Mouse (Mus musculus): Measurements from ENCODE around the gene Capn12. TPM values are rescaled to one million over a fixed set of nuclear protein-coding genes. Genes with fewer than 3 reads are reported as not detected.

Gene Capn12
- polyA plus RNA-seq, 1 experiment from 2014 or later, result 0.12 TPM

GRCm38 (mm10) chr7:28923865-28924291, 42.7 kb downstream of the Capn12 start:
- 42% methylated on average over 4 of the region's 4 CpGs for WGBS (ENCODE audit: insufficient replicate concordance)
- no peaks in the 10 kb centered on the region for H3K27me3 ChIP-seq (replicated peaks)
- ATAC-seq, result no peak
- no peaks in the 10 kb centered on the region for H3K9me3 ChIP-seq (replicated peaks)
- peaks cover 64% of the 10 kb centered on the region for H3K36me3 ChIP-seq
- no peak overlapping the region for H3K4me3 ChIP-seq
- H3K27ac ChIP-seq, result peak overlapping the region; percentile 73
- H3K9ac ChIP-seq, result no peak overlapping the region
- no peak overlapping the region for H3K4me2 ChIP-seq
- peaks cover 96% of the 10 kb centered on the region for H3K4me1 ChIP-seq

GRCm38 (mm10) chr7:28924802-28925201, 43.6 kb downstream of the Capn12 start:
- no peak; the same call in 1 of the 2 replicates for ATAC-seq
- no peak overlapping the region for H3K4me3 ChIP-seq

GRCm38 (mm10) chr7:28925317-28925716, 44.1 kb downstream of the Capn12 start:
- peaks cover 62% of the 10 kb centered on the region for H3K36me3 ChIP-seq
- peak overlapping the region; percentile 10 for H3K4me2 ChIP-seq
- H3K4me1 ChIP-seq, result peaks cover 96% of the 10 kb centered on the region
- no peak overlapping the region for H3K4me3 ChIP-seq
- WGBS (ENCODE audit: insufficient replicate concordance), result 60% methylated on average over 9 of the region's 9 CpGs
- no peaks in the 10 kb centered on the region for H3K9me3 ChIP-seq (replicated peaks)
- peak overlapping the region; percentile 24; the same call in 1 of the 2 replicates for H3K9ac ChIP-seq
- H3K27ac ChIP-seq, result peak overlapping the region; percentile 73
- no peaks in the 10 kb centered on the region for H3K27me3 ChIP-seq (replicated peaks)
- peak; percentile 40; the same call in 1 of the 2 replicates for ATAC-seq

More at GRCm38 (mm10) chr7:28924802-28925201, 43.6 kb downstream of the Capn12 start:
- H3K27ac ChIP-seq, result peak overlapping the region; percentile 73
- peaks cover 61% of the 10 kb centered on the region for H3K36me3 ChIP-seq
- peaks cover 96% of the 10 kb centered on the region for H3K4me1 ChIP-seq
- no peak overlapping the region for H3K9ac ChIP-seq
- H3K4me2 ChIP-seq, result peak overlapping the region; percentile 10
- 57% methylated on average over 3 of the region's 3 CpGs for WGBS (ENCODE audit: insufficient replicate concordance)
- H3K9me3 ChIP-seq (replicated peaks), result no peaks in the 10 kb centered on the region
- no peaks in the 10 kb centered on the region for H3K27me3 ChIP-seq (replicated peaks)

GRCm38 (mm10) chr7:28926172-28926571, 45.0 kb downstream of the Capn12 start:
- ATAC-seq, result no peak
- Histone ChIP-seq H3K36me3 (peaks cover 53% of the 10 kb centered on the region), H3K4me1 (peaks cover 96% of the 10 kb centered on the region), H3K4me2 (no peak overlapping the region), H3K9ac (peak overlapping the region; percentile 24; the same call in 1 of the 2 replicates), H3K27ac (peak overlapping the region; percentile 73), H3K9me3 (replicated peaks) (no peaks in the 10 kb centered on the region), H3K27me3 (replicated peaks) (no peaks in the 10 kb centered on the region), H3K4me3 (no peak overlapping the region)
- WGBS (ENCODE audit: insufficient replicate concordance), result 57% methylated on average over 2 of the region's 2 CpGs

- ATAC-seq, result no peak
- H3K4me1 ChIP-seq, result peaks cover 91% of the 10 kb centered on the region
- peaks cover 44% of the 10 kb centered on the region for H3K36me3 ChIP-seq
- no peak overlapping the region for H3K4me2 ChIP-seq
- WGBS (ENCODE audit: insufficient replicate concordance), result 78% methylated on average over 3 of the region's 3 CpGs
- H3K27me3 ChIP-seq (replicated peaks), result no peaks in the 10 kb centered on the region
- H3K9me3 ChIP-seq (replicated peaks), result no peaks in the 10 kb centered on the region
- H3K9ac ChIP-seq, result 0 out of 2 replicates have a peak overlapping the region, but pooled peaks have one; percentile 14
- H3K4me3 ChIP-seq, result no peak overlapping the region
- no peak overlapping the region for H3K27ac ChIP-seq
Observed at GRCm38 (mm10) chr7:28929381-28929780, 48.2 kb downstream of the Capn12 start.

- H3K27ac ChIP-seq, result no peak overlapping the region
- peaks cover 90% of the 10 kb centered on the region for H3K4me1 ChIP-seq
- WGBS (ENCODE audit: insufficient replicate concordance), result 63% methylated on average over 5 of the region's 5 CpGs
- no peak for ATAC-seq
- no peaks in the 10 kb centered on the region for H3K27me3 ChIP-seq (replicated peaks)
- no peak overlapping the region for H3K4me3 ChIP-seq
- no peak overlapping the region for H3K4me2 ChIP-seq
- H3K9ac ChIP-seq, result no peak overlapping the region
- H3K9me3 ChIP-seq (replicated peaks), result no peaks in the 10 kb centered on the region
- H3K36me3 ChIP-seq, result peaks cover 43% of the 10 kb centered on the region
Observed at GRCm38 (mm10) chr7:28930320-28931031, 49.3 kb downstream of the Capn12 start.

- Histone ChIP-seq H3K27ac (no peak overlapping the region), H3K9ac (no peak overlapping the region), H3K36me3 (peaks cover 47% of the 10 kb centered on the region), H3K4me3 (no peak overlapping the region), H3K27me3 (replicated peaks) (no peaks in the 10 kb centered on the region), H3K9me3 (replicated peaks) (no peaks in the 10 kb centered on the region), H3K4me2 (no peak overlapping the region), H3K4me1 (peaks cover 90% of the 10 kb centered on the region)
- ATAC-seq, result no peak
- 85% methylated on average over 7 of the region's 7 CpGs for WGBS (ENCODE audit: insufficient replicate concordance)
Observed at GRCm38 (mm10) chr7:28931032-28931694, 49.9 kb downstream of the Capn12 start.

GRCm38 (mm10) chr7:28931695-28932039, 50.4 kb downstream of the Capn12 start:
- H3K27ac ChIP-seq, result no peak overlapping the region

GRCm38 (mm10) chr7:28932421-28933041, 51.3 kb downstream of the Capn12 start:
- Histone ChIP-seq H3K27me3 (replicated peaks) (no peaks in the 10 kb centered on the region), H3K4me1 (peaks cover 93% of the 10 kb centered on the region), H3K4me3 (no peak overlapping the region), H3K9ac (no peak overlapping the region), H3K4me2 (no peak overlapping the region), H3K27ac (no peak overlapping the region), H3K36me3 (peaks cover 47% of the 10 kb centered on the region), H3K9me3 (replicated peaks) (no peaks in the 10 kb centered on the region)
- 0 out of 2 replicates have a peak, but pooled peaks have one; percentile 35 for ATAC-seq
- WGBS (ENCODE audit: insufficient replicate concordance), result 62% methylated on average over 6 of the region's 6 CpGs

More at GRCm38 (mm10) chr7:28931695-28932039, 50.4 kb downstream of the Capn12 start:
- Histone ChIP-seq H3K4me2 (no peak overlapping the region), H3K4me1 (peaks cover 90% of the 10 kb centered on the region), H3K9ac (no peak overlapping the region), H3K27me3 (replicated peaks) (no peaks in the 10 kb centered on the region), H3K4me3 (no peak overlapping the region), H3K36me3 (peaks cover 46% of the 10 kb centered on the region), H3K9me3 (replicated peaks) (no peaks in the 10 kb centered on the region)
- WGBS (ENCODE audit: insufficient replicate concordance), result 86% methylated on average over 4 of the region's 4 CpGs
- no peak for ATAC-seq

- H3K27ac ChIP-seq, result peak overlapping the region; percentile 5; the same call in 1 of the 2 replicates
Observed at GRCm38 (mm10) chr7:28933825-28934224, 52.6 kb downstream of the Capn12 start.

GRCm38 (mm10) chr7:28936787-28937186, 55.6 kb downstream of the Capn12 start:
- no peak overlapping the region for H3K4me2 ChIP-seq
- 56% methylated on average over 4 of the region's 4 CpGs for WGBS (ENCODE audit: insufficient replicate concordance)
- no peaks in the 10 kb centered on the region for H3K27me3 ChIP-seq (replicated peaks)
- H3K4me1 ChIP-seq, result peaks cover 92% of the 10 kb centered on the region
- H3K27ac ChIP-seq, result peak overlapping the region; percentile 10; the same call in 1 of the 2 replicates
- no peaks in the 10 kb centered on the region for H3K9me3 ChIP-seq (replicated peaks)
- 0 out of 2 replicates have a peak overlapping the region, but pooled peaks have one; percentile 25 for H3K9ac ChIP-seq
- no peak overlapping the region for H3K4me3 ChIP-seq
- ATAC-seq, result no peak
- peaks cover 48% of the 10 kb centered on the region for H3K36me3 ChIP-seq

More at GRCm38 (mm10) chr7:28933825-28934224, 52.6 kb downstream of the Capn12 start:
- peaks cover 94% of the 10 kb centered on the region for H3K4me1 ChIP-seq
- ATAC-seq, result no peak
- H3K36me3 ChIP-seq, result peaks cover 48% of the 10 kb centered on the region
- H3K4me2 ChIP-seq, result no peak overlapping the region
- H3K4me3 ChIP-seq, result no peak overlapping the region
- no peak overlapping the region for H3K9ac ChIP-seq
- 85% methylated on average over 2 of the region's 2 CpGs for WGBS (ENCODE audit: insufficient replicate concordance)
- H3K9me3 ChIP-seq (replicated peaks), result no peaks in the 10 kb centered on the region
- H3K27me3 ChIP-seq (replicated peaks), result no peaks in the 10 kb centered on the region

GRCm38 (mm10) chr7:28938654-28939053, 57.4 kb downstream of the Capn12 start:
- peaks cover 59% of the 10 kb centered on the region for H3K36me3 ChIP-seq
- H3K9ac ChIP-seq, result no peak overlapping the region
- no peaks in the 10 kb centered on the region for H3K9me3 ChIP-seq (replicated peaks)
- H3K27me3 ChIP-seq (replicated peaks), result no peaks in the 10 kb centered on the region
- ATAC-seq, result no peak
- H3K4me1 ChIP-seq, result peaks cover 96% of the 10 kb centered on the region
- 61% methylated on average over 4 of the region's 4 CpGs for WGBS (ENCODE audit: insufficient replicate concordance)
- no peak overlapping the region for H3K4me2 ChIP-seq
- no peak overlapping the region for H3K4me3 ChIP-seq
- no peak overlapping the region for H3K27ac ChIP-seq
